Mouse (Mus musculus) monocyte, adult 2 months (primary cell): ENCODE measurements at regions not wholly inside any gene's neighbourhood (a gene's known extent, or its start where the extent isn't known, plus 50 kb on each side); places are given as distances from the start of the nearest gene placed in this dataset.

ENCODE experiments used
- DNase-seq, 2 experiments: peaks; one replicate each; pipeline ENCODE4 v3.0.0; 2022; ENCODE audit warnings: low spot score in 2 of 2, low read depth in 1 of 2

DNA sequence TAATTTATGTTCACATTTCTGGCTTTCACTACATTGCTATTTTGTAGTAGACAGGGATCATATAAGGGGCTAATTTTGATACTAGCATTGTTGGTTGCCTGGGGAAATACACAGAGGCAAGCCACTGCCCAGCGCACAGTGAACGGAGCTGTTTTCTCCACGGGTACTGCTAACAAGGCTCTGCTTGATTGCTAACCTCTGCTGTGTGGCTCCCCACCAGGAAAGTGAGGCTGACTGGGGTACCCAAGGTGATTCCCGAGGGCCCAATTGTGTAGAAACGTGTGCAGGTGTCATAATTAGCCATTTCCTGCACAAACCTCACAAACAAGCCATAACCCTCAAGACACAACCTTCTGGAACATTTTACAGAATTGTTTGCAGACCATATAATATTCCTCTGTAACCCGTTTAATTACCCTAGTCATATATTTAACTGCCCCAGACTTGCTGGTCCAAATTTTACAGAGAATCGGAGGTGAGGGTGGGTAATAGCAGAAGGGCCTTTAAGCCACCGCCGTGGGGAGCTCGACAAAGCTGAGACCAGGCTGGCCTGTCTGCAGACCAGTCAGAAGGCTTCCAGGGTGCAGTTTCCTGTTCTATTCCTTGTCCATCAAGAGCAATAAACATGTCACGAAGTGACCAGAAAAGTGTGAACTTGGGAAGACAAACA lies 170.9 kb downstream of the Fam169b start:
- DNase-seq = no peak

DNA sequence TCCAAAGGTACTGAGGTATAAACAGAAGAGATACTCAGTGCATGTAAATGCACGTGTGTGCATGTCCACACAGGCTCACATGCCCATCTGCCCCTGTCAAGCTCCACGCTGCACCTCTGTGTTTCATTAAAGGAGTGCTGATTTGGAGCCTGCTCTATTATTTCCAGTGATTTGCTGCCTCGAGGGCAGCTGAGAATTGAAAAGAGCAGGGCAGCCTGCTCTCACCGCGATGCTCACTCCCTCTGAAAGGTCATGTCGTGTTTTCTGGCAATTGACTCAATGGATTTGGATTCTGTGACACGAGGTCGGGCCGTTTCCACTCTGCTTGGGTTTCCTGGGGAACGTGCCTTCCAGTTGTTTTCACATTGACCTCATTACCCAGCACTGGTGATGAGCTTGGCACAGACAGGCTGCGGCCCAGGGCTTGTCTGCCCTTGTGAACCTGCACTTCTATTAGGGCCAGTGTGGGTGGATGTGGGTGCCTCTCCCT lies 167.1 kb downstream of the Fam169b start:
- DNase-seq = no peak

DNA sequence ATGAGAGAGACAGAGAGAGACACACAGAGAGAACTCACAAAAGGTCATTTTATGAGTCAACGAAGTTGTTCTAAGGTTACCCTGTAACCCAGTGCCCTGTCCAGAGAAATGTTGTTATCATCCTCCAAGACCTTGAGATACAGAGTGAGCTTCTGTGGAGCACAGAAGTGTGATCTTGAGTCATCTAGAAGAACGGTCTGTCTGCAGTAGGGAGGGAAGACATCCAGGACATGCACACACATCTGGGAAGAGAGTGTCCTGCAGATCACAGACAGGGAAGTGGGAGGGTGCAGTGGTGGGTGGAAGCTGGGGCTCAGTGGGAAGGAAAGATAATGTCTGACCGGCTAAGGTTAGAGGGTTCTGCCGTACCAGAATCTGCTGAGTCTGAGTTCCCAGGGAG lies 155.3 kb downstream of the Fam169b start:
- DNase-seq = no peak

DNA sequence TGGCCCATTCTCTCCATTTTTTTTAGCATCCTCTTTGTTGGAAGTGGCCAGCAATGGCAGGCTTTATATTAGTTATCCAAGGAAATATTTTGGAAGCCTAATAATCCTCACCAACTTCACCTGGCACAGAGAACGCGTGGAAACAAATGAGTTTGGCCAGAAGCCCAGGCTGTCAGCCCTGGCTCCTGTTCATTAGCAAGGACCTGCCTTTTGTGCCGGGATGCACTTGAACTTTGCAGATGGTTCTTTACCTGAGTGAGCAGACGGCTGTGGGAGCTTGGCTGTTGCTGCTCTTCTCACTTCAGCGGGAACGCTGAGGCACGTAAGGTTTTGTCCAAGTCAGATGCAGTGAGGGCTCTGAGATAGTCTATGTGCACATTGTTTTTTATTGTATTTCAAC lies 142.3 kb downstream of the Fam169b start:
- no peak for DNase-seq

DNA sequence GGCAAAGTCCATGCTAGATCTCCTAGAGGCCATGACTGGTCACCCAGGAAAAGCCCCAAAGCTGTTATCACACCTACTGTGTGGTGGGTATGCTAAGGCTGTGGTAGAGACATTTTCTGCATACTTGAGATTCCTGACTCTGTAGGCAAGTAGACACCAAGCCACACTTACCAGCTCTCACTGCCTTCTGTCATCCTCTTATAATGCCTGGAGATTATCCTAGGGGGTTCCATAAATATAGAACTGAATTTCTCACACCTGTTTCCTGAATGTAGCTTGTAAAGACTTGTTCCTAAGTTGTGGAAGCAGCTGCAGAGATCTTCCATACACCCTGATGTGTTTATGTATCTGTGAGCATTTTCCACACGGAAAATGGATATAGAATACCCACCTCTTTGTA lies 139.1 kb downstream of the Fam169b start:
- DNase-seq = no peak
